Mouse (Mus musculus): ENCODE results near the gene Tex14.
"Not testable (repeated sequence)": the region's sequence is repeated elsewhere in the genome, so short reads cannot be mapped to it uniquely, and the experiment has no call there.

GRCm38 (mm10) chr11:87448476-87449199, 43.8 kb downstream of the Tex14 start:
- TF ChIP-seq CTCF (conservative IDR thresholded peaks at IDR 0.05; ENCODE audit: insufficient read depth, insufficient read length, low read depth, low read length); POLR2A (IDR thresholded peaks at IDR 0.05; ENCODE audit: low read depth, low read length): not testable (repeated sequence)
